Mouse (Mus musculus) frontal cortex, adult 2 months (tissue): Measurements from ENCODE around the gene Wdcp. TPM values are rescaled to one million over a fixed set of nuclear protein-coding genes. Genes with fewer than 3 reads are reported as not detected.

Experiments used
- polyA plus RNA-seq: library from polyadenylated mRNA; depleted of rRNA; stranded (reverse); fragments of >200 nt; gene quantifications from 2 replicates; pipeline ENCODE4 v1.2.3, GENCODE M21; 2012; rRNA removed

Gene Wdcp
- polyA plus RNA-seq, 1 experiment, result 10.8 TPM

Other genes starting within 250 kb of the Wdcp start
- gene Fam228a, start 104.9 kb upstream of the Wdcp start, polyA plus RNA-seq, result 3.9 and 5.1 TPM in 2 replicates
- 12.0 and 14.4 TPM in 2 replicates for gene Pfn4, start 74.3 kb upstream of the Wdcp start, polyA plus RNA-seq
- 7.3 and 8.5 TPM in 2 replicates for gene Fam228b, start 74.0 kb upstream of the Wdcp start, polyA plus RNA-seq
- gene Sf3b6, start 25.8 kb upstream of the Wdcp start, polyA plus RNA-seq, result 94.2 and 94.4 TPM in 2 replicates
- gene Fkbp1b, start 1.7 kb upstream of the Wdcp start, polyA plus RNA-seq, result 97.3 and 112 TPM in 2 replicates
- 2.4 and 2.6 TPM in 2 replicates for gene Mfsd2b, start 31.1 kb downstream of the Wdcp start, polyA plus RNA-seq
- 21.6 and 26.3 TPM in 2 replicates for gene Ubxn2a, start 64.4 kb downstream of the Wdcp start, polyA plus RNA-seq
- gene Atad2b, start 74.0 kb downstream of the Wdcp start, polyA plus RNA-seq, result 11.2 and 12.1 TPM in 2 replicates